Mouse (Mus musculus): ENCODE data around the gene Diaph3. TPM values are rescaled to one million over a fixed set of nuclear protein-coding genes. Genes with fewer than 3 reads are reported as not detected.

Diaph3 gene
- polyA plus RNA-seq, 1 experiment from 2014 or later: 19.8 TPM

DNA sequence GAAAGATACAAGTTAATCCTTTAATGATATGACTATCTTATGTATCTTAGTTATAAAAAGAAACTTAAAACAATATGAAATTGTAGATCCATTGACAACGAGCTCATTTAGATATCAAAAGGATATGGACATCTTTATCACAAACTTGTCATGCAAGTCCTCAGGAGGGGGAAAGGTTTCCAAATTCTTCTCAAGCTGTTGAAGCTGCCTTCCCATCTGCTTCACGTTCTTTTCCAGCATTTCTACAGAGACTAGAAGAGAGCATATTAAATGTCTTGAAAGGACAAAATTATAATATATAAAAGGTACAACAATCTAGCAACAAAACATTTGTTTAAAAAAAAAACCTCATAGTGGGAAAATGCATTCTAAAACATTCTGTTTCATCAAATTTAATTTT, 306.2 kb downstream of the Diaph3 start:
- Histone ChIP-seq H3K36me3 (peaks cover 6% of the 10 kb centered on the region), H3K4me3 (no peak overlapping the region), H3K4me2 (no peak overlapping the region), H3K27ac (no peak overlapping the region), H3K27me3 (replicated peaks) (no peaks in the 10 kb centered on the region), H3K9me3 (replicated peaks) (no peaks in the 10 kb centered on the region), H3K4me1 (no peaks in the 10 kb centered on the region), H3K9ac (no peak overlapping the region)
- 82% methylated on average over 2 of the region's 2 CpGs for WGBS (ENCODE audit: insufficient replicate concordance)
- no peak for ATAC-seq

GRCm38 (mm10) chr14:86834269-86834668, 306.8 kb downstream of the Diaph3 start:
- no peak for ATAC-seq
- no peak overlapping the region for H3K4me2 ChIP-seq
- peaks cover 8% of the 10 kb centered on the region for H3K36me3 ChIP-seq
- H3K9me3 ChIP-seq (replicated peaks): no peaks in the 10 kb centered on the region
- no peak overlapping the region for H3K4me3 ChIP-seq
- no peak overlapping the region for H3K9ac ChIP-seq
- no peaks in the 10 kb centered on the region for H3K4me1 ChIP-seq
- WGBS (ENCODE audit: insufficient replicate concordance): 89% methylated on average over 6 of the region's 6 CpGs
- H3K27ac ChIP-seq: no peak overlapping the region
- H3K27me3 ChIP-seq (replicated peaks): no peaks in the 10 kb centered on the region

- Histone ChIP-seq H3K9ac (no peak overlapping the region), H3K4me1 (no peaks in the 10 kb centered on the region), H3K4me3 (no peak overlapping the region), H3K36me3 (peaks cover 9% of the 10 kb centered on the region), H3K4me2 (no peak overlapping the region), H3K9me3 (replicated peaks) (no peaks in the 10 kb centered on the region), H3K27ac (no peak overlapping the region), H3K27me3 (replicated peaks) (no peaks in the 10 kb centered on the region)
- no peak for ATAC-seq
- 77% methylated on average over 4 of the region's 4 CpGs for WGBS (ENCODE audit: insufficient replicate concordance)
Measured at GRCm38 (mm10) chr14:86833003-86833402, 308.0 kb downstream of the Diaph3 start.

- Histone ChIP-seq H3K36me3 (no peaks in the 10 kb centered on the region), H3K27me3 (replicated peaks) (no peaks in the 10 kb centered on the region), H3K9me3 (replicated peaks) (no peaks in the 10 kb centered on the region), H3K4me2 (no peak overlapping the region), H3K4me1 (no peaks in the 10 kb centered on the region), H3K9ac (no peak overlapping the region), H3K4me3 (no peak overlapping the region), H3K27ac (no peak overlapping the region)
- ATAC-seq: no peak
- WGBS (ENCODE audit: insufficient replicate concordance): 89% methylated on average over 4 of the region's 4 CpGs
Measured at GRCm38 (mm10) chr14:86816246-86816645, 324.8 kb downstream of the Diaph3 start.

GRCm38 (mm10) chr14:86788880-86789641, 352.0 kb downstream of the Diaph3 start:
- Histone ChIP-seq H3K27me3 (replicated peaks) (no peaks in the 10 kb centered on the region), H3K9me3 (replicated peaks) (no peaks in the 10 kb centered on the region), H3K36me3 (peaks cover under 1% of the 10 kb centered on the region), H3K9ac (no peak overlapping the region), H3K4me1 (no peaks in the 10 kb centered on the region), H3K27ac (no peak overlapping the region), H3K4me3 (no peak overlapping the region), H3K4me2 (no peak overlapping the region)
- ATAC-seq: no peak
- WGBS (ENCODE audit: insufficient replicate concordance): 81% methylated on average over 6 of the region's 6 CpGs

DNA sequence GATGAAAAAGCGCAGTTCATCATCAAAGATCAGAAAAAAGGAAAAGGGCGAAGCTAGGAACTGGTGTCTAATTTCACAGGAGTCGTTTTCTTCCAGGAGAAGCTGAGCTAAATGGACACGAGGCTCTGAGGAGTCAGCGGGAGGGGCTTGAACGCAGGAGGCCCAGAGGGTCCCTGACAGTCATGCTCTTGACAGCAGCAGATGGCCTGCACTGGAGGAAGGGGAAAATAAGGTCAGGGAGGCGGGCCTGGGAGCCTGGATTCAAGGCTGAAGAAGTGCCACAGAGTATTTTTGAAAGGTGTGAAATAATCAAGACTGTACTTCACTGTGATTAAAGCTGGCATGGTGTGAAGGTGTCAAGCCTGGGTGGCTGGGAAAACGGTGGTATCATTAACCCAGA, 354.2 kb downstream of the Diaph3 start:
- Histone ChIP-seq H3K4me1 (no peaks in the 10 kb centered on the region), H3K36me3 (no peaks in the 10 kb centered on the region), H3K9ac (no peak overlapping the region), H3K27me3 (replicated peaks) (no peaks in the 10 kb centered on the region), H3K4me3 (no peak overlapping the region), H3K9me3 (replicated peaks) (no peaks in the 10 kb centered on the region), H3K4me2 (no peak overlapping the region), H3K27ac (no peak overlapping the region)
- 46% methylated on average over 8 of the region's 8 CpGs for WGBS (ENCODE audit: insufficient replicate concordance)
- ATAC-seq: no peak

DNA sequence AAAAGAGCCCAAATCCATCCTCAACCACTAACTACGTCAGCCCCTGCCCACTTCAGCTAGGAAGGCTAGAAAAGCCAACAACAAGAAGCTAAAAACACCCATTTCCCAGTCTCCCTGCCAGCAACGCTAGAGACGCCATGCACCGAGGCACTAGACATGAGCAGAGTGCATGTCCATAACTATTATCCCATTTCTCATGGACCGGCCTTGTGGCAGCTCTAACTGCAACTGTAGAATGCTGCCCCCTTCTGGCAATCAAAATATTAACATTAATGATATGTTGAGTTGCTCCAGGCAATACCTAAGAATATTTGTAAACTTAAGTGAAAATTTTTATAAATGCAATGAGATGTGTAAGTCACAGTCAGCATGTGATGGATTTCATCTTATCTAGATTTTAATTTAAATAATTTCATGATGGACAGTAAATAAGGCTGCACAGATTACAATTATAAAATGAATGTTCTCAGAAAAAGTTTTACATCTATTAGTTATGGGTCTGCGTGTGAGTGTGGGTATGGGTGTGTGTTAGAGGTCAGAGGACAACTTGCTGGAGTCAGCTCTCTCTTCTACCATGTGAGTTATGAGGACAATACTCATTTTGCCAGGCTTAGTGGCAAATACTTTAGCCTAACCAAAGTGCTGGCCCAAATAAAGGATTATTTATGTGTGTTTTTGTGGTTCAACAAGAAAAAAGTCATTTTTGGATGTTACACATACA, 359.3 kb downstream of the Diaph3 start:
- ATAC-seq: no peak
- Histone ChIP-seq H3K4me3 (no peak overlapping the region), H3K4me2 (no peak overlapping the region), H3K4me1 (no peaks in the 10 kb centered on the region), H3K9ac (no peak overlapping the region), H3K36me3 (no peaks in the 10 kb centered on the region), H3K27ac (no peak overlapping the region), H3K9me3 (replicated peaks) (no peaks in the 10 kb centered on the region), H3K27me3 (replicated peaks) (no peaks in the 10 kb centered on the region)
- WGBS (ENCODE audit: insufficient replicate concordance): 67% methylated on average over 6 of the region's 6 CpGs

DNA sequence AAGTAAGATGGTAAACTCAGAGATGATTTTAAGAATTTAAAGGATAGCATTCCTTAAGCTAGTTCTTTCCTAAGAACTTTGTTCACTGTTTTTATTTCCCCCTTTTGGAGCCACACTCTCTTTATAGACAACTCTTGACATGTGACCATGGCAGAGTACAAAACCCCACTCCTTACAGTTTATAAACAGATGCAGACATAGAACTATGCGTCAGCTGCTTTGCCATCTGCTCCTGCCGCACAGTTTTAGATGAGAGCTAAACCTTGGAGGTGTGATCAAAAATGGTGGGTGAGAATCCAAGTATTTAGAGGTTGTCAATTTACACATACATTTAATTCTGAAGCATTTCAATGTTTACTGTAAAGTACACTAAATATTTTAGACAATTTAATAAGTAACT, 367.7 kb downstream of the Diaph3 start:
- H3K27ac ChIP-seq: no peak overlapping the region
- no peaks in the 10 kb centered on the region for H3K4me1 ChIP-seq
- no peak overlapping the region for H3K9ac ChIP-seq
- ATAC-seq: no peak
- no peaks in the 10 kb centered on the region for H3K9me3 ChIP-seq (replicated peaks)
- H3K36me3 ChIP-seq: peaks cover 8% of the 10 kb centered on the region
- no peaks in the 10 kb centered on the region for H3K27me3 ChIP-seq (replicated peaks)
- H3K4me3 ChIP-seq: no peak overlapping the region
- 92% methylated on average over 2 of the region's 2 CpGs for WGBS (ENCODE audit: insufficient replicate concordance)
- H3K4me2 ChIP-seq: no peak overlapping the region

DNA sequence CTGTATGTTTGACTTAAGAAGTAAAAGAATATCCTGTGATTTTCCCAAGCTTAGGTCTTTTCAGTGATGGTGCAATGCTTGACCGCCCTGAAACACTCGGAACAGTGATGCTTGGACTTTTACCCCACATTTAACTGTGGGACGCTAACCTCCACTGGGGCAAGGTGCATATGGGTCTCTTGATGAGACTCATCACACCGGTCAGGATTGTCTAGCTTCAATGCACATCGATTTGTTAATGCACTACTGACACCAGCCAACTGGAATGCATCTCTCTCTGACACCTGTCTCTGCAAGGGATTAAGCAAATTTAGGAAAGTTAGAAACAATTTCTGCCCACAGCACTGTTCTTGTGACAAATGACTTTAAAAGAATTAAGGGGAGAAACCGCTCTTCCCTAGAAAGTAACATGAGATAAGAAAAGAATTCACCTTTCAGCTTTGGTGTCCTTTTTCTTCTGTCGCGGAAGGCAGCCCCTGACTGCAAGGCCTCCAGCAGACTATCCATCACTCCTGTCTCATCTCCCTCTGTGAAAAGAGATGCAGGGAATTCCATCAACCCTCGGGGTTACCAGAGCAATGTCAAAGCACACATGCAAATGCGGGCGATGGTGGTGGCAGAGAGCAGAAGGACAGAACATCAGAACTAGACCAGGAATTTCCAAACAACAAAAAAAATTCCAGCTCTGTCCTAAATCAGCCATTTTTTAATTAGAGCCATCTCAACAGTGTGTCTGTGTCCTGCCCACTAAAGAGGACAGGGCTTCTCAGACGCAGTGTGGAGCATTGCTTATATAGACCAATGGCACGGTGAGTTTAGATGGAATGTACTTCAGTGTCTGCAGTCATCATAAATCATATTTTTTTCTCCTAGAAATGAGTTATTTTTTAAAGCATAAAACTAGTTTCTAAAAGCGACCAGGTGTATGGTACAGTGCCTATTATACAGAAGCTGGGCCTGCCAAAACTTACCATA, 368.6 kb downstream of the Diaph3 start:
- Histone ChIP-seq H3K4me1 (no peaks in the 10 kb centered on the region), H3K4me2 (no peak overlapping the region), H3K9ac (no peak overlapping the region), H3K27me3 (replicated peaks) (no peaks in the 10 kb centered on the region), H3K4me3 (no peak overlapping the region), H3K27ac (no peak overlapping the region), H3K9me3 (replicated peaks) (no peaks in the 10 kb centered on the region), H3K36me3 (peaks cover 8% of the 10 kb centered on the region)
- WGBS (ENCODE audit: insufficient replicate concordance): 79% methylated on average over 14 of the region's 14 CpGs
- no peak for ATAC-seq

- ATAC-seq: no peak
- no peak overlapping the region for H3K9ac ChIP-seq
- no peaks in the 10 kb centered on the region for H3K27me3 ChIP-seq (replicated peaks)
- H3K4me1 ChIP-seq: no peaks in the 10 kb centered on the region
- 75% methylated on average over 2 of the region's 2 CpGs for WGBS (ENCODE audit: insufficient replicate concordance)
- H3K9me3 ChIP-seq (replicated peaks): no peaks in the 10 kb centered on the region
- H3K4me3 ChIP-seq: no peak overlapping the region
- H3K27ac ChIP-seq: no peak overlapping the region
- H3K36me3 ChIP-seq: no peaks in the 10 kb centered on the region
- no peak overlapping the region for H3K4me2 ChIP-seq
Measured at GRCm38 (mm10) chr14:86764286-86764685, 376.7 kb downstream of the Diaph3 start.

GRCm38 (mm10) chr14:86757604-86758520, 383.2 kb downstream of the Diaph3 start:
- WGBS (ENCODE audit: insufficient replicate concordance): 64% methylated on average over 9 of the region's 9 CpGs
- Histone ChIP-seq H3K9ac (no peak overlapping the region), H3K36me3 (no peaks in the 10 kb centered on the region), H3K4me3 (no peak overlapping the region), H3K4me1 (no peaks in the 10 kb centered on the region), H3K27me3 (replicated peaks) (no peaks in the 10 kb centered on the region), H3K9me3 (replicated peaks) (no peaks in the 10 kb centered on the region), H3K4me2 (no peak overlapping the region), H3K27ac (no peak overlapping the region)
- no peak for ATAC-seq
